Mouse (Mus musculus): ENCODE measurements around the gene Pdilt. TPM values are rescaled to one million over a fixed set of nuclear protein-coding genes. Genes with fewer than 3 reads are reported as not detected.
A peak's percentile ranks its signal among the peaks of the same experiment; 100 is the strongest.

The Pdilt gene
- polyA plus RNA-seq, 1 experiment from 2014 or later: 0.06 TPM

DNA sequence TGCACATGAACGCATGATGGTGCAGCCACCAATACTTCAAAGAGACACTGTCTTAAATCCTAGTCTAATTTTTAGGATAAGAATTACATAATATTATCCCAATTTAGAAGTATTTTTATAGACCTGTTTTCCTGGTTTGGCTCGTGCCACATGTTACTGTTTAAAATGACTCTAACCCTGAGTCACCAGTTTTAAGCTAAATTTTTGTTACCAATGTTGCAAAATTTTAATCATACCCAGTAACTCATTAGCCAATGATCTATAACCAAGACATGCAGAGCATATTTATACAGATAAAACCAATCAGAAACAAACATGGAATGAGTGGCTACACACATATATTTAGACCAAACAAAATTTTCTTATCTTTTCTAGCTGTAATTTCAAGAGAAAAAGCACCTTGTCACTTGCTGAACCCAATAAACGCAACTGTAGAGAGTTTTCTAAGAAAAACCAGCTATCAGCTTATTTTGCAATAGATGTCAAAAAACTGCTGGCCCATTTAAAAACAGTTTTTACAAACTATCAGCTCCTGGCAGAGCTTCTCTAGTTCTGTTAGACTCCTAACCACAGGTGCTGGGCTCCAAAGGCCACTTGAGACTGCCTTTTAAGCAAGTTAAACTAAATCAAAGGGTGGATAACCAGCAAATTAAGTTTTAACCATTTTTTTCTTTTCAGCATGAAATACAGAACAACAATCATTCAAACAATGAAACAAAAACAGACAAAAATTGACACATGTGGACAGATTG, 27.4 kb upstream of the Pdilt start:
- Histone ChIP-seq H3K4me3 (ENCODE audit: low read depth, low read length) (no peak overlapping the region), H3K36me3 (replicated peaks; ENCODE audit: insufficient read depth, low read length) (no peaks in the 10 kb centered on the region), H3K4me1 (ENCODE audit: insufficient read depth) (no peaks in the 10 kb centered on the region), H3K9ac (replicated peaks) (no peak overlapping the region), H3K27me3 (ENCODE audit: insufficient read depth, low read length) (no peaks in the 10 kb centered on the region), H3K27ac (ENCODE audit: low read depth) (no peak overlapping the region), H3K9me3 (ENCODE audit: low read length) (no peaks in the 10 kb centered on the region), H3K4me2 (ENCODE audit: low read depth, low read length) (no peak overlapping the region)
- WGBS (ENCODE audit: insufficient replicate concordance): 55% methylated on average over 3 of the region's 3 CpGs
- no peak for DNase-seq
- ATAC-seq: no peak
- no peak for TF ChIP-seq CTCF (IDR thresholded peaks at IDR 0.05; ENCODE audit: low read depth)
- TF ChIP-seq EP300 (IDR thresholded peaks at IDR 0.05; ENCODE audit: low read depth): no peak

DNA sequence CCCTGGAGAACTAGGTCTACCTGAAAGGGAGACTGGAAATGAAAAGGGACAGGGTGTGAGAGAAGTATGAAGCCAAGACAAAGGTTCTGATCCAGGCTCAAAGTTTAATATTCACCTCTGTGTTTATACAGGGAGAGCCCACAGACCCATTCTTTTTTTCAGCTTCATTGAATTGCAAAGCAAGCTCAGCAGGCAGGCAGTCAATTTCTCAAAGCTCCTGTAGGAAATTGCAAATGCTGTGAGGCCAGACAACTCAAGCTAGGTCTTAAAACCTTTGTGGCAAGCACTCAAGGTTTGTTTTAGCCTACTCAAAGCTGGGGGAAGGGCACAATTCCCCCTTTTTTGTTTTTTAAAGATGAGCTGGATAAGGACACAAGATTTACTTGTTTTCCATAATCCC, 22.3 kb upstream of the Pdilt start:
- TF ChIP-seq CTCF (IDR thresholded peaks at IDR 0.05; ENCODE audit: low read depth) (no peak), EP300 (IDR thresholded peaks at IDR 0.05; ENCODE audit: low read depth) (no peak)
- Histone ChIP-seq H3K36me3 (replicated peaks; ENCODE audit: insufficient read depth, low read length) (no peaks in the 10 kb centered on the region), H3K4me1 (ENCODE audit: insufficient read depth) (no peaks in the 10 kb centered on the region), H3K9me3 (ENCODE audit: low read length) (no peaks in the 10 kb centered on the region), H3K27ac (ENCODE audit: low read depth) (no peak overlapping the region), H3K4me3 (ENCODE audit: low read depth, low read length) (no peak overlapping the region), H3K9ac (replicated peaks) (no peak overlapping the region), H3K27me3 (ENCODE audit: insufficient read depth, low read length) (no peaks in the 10 kb centered on the region), H3K4me2 (ENCODE audit: low read depth, low read length) (no peak overlapping the region)
- DNase-seq (no peak), ATAC-seq (no peak)

DNA sequence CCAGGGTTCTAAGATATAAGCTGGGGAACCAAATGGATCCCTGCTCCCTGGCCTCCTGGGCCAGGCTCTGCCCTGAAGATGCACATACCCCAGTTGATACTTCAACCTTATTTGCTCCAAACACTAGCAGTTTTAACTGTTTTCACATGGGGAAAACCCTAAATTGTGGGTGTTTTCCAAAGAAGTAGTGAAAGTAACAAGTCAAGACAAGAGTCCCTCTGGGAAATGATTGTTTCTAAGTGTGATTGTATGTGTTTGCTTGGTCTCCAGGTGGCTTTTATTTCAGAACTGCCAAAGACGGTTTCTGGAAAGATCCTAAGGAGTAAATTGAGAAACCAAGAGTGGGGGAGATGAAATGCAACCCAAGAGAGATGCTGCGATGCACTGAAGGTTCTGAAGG, 19.2 kb upstream of the Pdilt start:
- H3K4me3 ChIP-seq (ENCODE audit: low read depth, low read length): no peak overlapping the region
- H3K4me2 ChIP-seq (ENCODE audit: low read depth, low read length): no peak overlapping the region
- H3K4me1 ChIP-seq (ENCODE audit: insufficient read depth): no peaks in the 10 kb centered on the region
- H3K9me3 ChIP-seq (ENCODE audit: low read length): no peaks in the 10 kb centered on the region
- TF ChIP-seq CTCF (IDR thresholded peaks at IDR 0.05; ENCODE audit: low read depth) (no peak), EP300 (IDR thresholded peaks at IDR 0.05; ENCODE audit: low read depth) (no peak)
- ATAC-seq (no peak), DNase-seq (no peak)
- no peaks in the 10 kb centered on the region for H3K27me3 ChIP-seq (ENCODE audit: insufficient read depth, low read length)
- WGBS (ENCODE audit: insufficient replicate concordance): 70% methylated on average over 2 of the region's 2 CpGs
- no peak overlapping the region for H3K9ac ChIP-seq (replicated peaks)
- H3K27ac ChIP-seq (ENCODE audit: low read depth): no peak overlapping the region
- no peaks in the 10 kb centered on the region for H3K36me3 ChIP-seq (replicated peaks; ENCODE audit: insufficient read depth, low read length)

DNA sequence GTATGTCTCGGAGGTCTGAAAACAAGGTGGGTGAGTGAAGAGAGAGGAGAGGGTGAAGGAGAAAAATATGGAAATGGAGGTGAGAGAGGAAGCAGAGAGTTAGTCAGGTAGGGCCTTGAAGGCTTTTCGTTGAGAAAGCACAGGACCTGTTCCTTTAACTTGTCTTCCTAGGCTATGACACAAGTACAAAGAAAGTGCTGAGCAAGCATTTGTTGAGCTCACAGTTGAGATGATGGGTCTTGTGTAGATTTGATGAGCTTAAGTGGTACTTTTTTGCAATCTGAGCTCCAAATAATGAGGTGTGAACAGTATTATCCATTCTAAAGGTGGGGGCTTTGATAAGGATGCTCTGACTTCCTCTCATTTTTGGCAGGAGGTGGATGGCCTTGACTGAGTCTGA, 11.1 kb upstream of the Pdilt start:
- 68% methylated on average over 2 of the region's 2 CpGs for WGBS (ENCODE audit: insufficient replicate concordance)

DNA sequence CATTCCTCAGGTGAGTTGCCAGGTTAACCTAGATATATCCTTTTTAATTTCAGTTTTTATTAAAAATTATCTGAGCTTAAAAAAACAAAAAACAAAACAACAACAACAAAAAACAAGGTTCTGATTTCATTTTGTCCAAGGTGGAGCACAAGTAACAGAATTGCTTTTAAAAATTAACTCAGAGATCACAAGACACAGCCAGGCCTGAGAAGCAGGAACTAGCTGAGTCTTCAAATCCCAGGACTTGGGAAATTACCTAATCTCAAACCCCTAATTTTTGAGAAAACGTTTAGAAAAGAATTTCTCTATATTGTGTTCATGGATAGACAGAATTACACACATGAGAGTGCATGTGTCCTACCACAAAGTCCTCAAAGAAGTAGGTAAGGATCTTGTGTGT, 9.6 kb upstream of the Pdilt start:
- Histone ChIP-seq H3K4me2 (ENCODE audit: low read depth, low read length) (no peak overlapping the region), H3K36me3 (replicated peaks; ENCODE audit: insufficient read depth, low read length) (no peaks in the 10 kb centered on the region), H3K9ac (replicated peaks) (no peak overlapping the region), H3K27me3 (ENCODE audit: insufficient read depth, low read length) (no peaks in the 10 kb centered on the region), H3K9me3 (ENCODE audit: low read length) (no peaks in the 10 kb centered on the region), H3K27ac (ENCODE audit: low read depth) (no peak overlapping the region), H3K4me3 (ENCODE audit: low read depth, low read length) (no peak overlapping the region), H3K4me1 (ENCODE audit: insufficient read depth) (peaks cover 6% of the 10 kb centered on the region)
- TF ChIP-seq CTCF (IDR thresholded peaks at IDR 0.05; ENCODE audit: low read depth): no peak
- TF ChIP-seq EP300 (IDR thresholded peaks at IDR 0.05; ENCODE audit: low read depth): no peak
- DNase-seq (no peak), ATAC-seq (no peak)
- 33% methylated on average over 1 of the region's 1 CpGs for whole genome bisulfite sequencing (ENCODE audit: insufficient replicate concordance)

More for the DNA sequence above, 11.1 kb upstream of the Pdilt start:
- ATAC-seq (no peak), DNase-seq (no peak)
- H3K4me3 ChIP-seq (ENCODE audit: low read depth, low read length): no peak overlapping the region
- H3K27me3 ChIP-seq (ENCODE audit: insufficient read depth, low read length): no peaks in the 10 kb centered on the region
- no peaks in the 10 kb centered on the region for H3K9me3 ChIP-seq (ENCODE audit: low read length)
- H3K36me3 ChIP-seq (replicated peaks; ENCODE audit: insufficient read depth, low read length): no peaks in the 10 kb centered on the region
- TF ChIP-seq EP300 (IDR thresholded peaks at IDR 0.05; ENCODE audit: low read depth) (no peak), CTCF (IDR thresholded peaks at IDR 0.05; ENCODE audit: low read depth) (no peak)
- H3K9ac ChIP-seq (replicated peaks): no peak overlapping the region
- no peak overlapping the region for H3K27ac ChIP-seq (ENCODE audit: low read depth)
- H3K4me1 ChIP-seq (ENCODE audit: insufficient read depth): no peaks in the 10 kb centered on the region
- H3K4me2 ChIP-seq (ENCODE audit: low read depth, low read length): no peak overlapping the region

DNA sequence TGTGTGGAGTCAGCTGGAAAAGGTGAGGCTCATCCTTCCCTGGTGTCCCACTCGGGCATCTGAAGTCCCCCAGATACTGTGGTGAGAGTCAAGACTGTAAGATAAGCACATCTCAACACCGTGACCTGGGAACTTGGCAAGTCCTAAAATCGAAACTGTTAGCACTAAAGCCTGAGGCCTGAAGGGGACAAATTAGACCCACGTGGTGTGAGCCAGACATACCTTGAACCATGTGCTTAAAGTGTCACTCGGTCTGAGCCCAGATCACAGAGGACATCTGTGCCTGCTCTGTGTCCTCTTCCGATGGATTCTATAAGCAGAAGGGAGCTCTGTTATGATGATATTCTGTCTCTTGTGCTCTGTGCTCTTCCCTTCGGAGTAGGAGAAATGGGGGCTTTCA, 5.3 kb upstream of the Pdilt start:
- Histone ChIP-seq H3K36me3 (replicated peaks; ENCODE audit: insufficient read depth, low read length) (no peaks in the 10 kb centered on the region), H3K4me1 (ENCODE audit: insufficient read depth) (peaks cover 8% of the 10 kb centered on the region), H3K27ac (ENCODE audit: low read depth) (0 out of 2 replicates have a peak overlapping the region, but pooled peaks have one; percentile 16), H3K9ac (replicated peaks) (no peak overlapping the region), H3K27me3 (ENCODE audit: insufficient read depth, low read length) (no peaks in the 10 kb centered on the region), H3K4me3 (ENCODE audit: low read depth, low read length) (no peak overlapping the region), H3K4me2 (ENCODE audit: low read depth, low read length) (no peak overlapping the region), H3K9me3 (ENCODE audit: low read length) (no peaks in the 10 kb centered on the region)
- WGBS (ENCODE audit: insufficient replicate concordance): 62% methylated on average over 7 of the region's 7 CpGs
- DNase-seq (no peak), ATAC-seq (peak; percentile 26; the same call in 1 of the 2 replicates)
- no peak for TF ChIP-seq EP300 (IDR thresholded peaks at IDR 0.05; ENCODE audit: low read depth)
- no peak for TF ChIP-seq CTCF (IDR thresholded peaks at IDR 0.05; ENCODE audit: low read depth)
